20 mouse cellular contexts compared by ENCODE assay signal in genomic region chr5:38791116-38791515, GRCm38 (mm10).
A peak's percentile ranks its signal among the peaks of the same experiment; 100 is the strongest.
DNase-seq lines count a peak whose midpoint lies in the region; ATAC-seq and TF ChIP-seq lines count a peak whose summit lies in the region.
"Had no signal": no experiment of that assay in that cellular context is flagged by ENCODE, and none has a peak within 500 bp of the region (broad histone marks: within the 10 kb centered on the region; RNA-seq: fewer than 3 reads in every experiment).

No protein-coding gene starts in this region.

- ATAC-seq in midbrain, postnatal 0 days (ENCODE audit: low FRiP score) = no peak
- no peak for ATAC-seq in midbrain, embryonic 15.5 days (replicated peaks)
- ATAC-seq: forebrain, embryonic 13.5 days; forebrain, postnatal 0 days; intestine, embryonic 15.5 days had no signal

- H3K4me1 ChIP-seq in midbrain, postnatal 0 days (ENCODE audit: insufficient read depth, low read length) = peaks cover 7% of the 10 kb centered on the region; the same call in 1 of the 2 replicates
- peaks cover 20% of the 10 kb centered on the region for H3K4me1 ChIP-seq in midbrain, embryonic 15.5 days
- no peaks in the 10 kb centered on the region for H3K4me1 ChIP-seq in lung, adult 2 months (ENCODE audit: control insufficient read depth, insufficient read depth, low read length)
- H3K4me1 ChIP-seq: intestine, embryonic 15.5 days had no signal

- no peak overlapping the region for H3K9ac ChIP-seq in midbrain, postnatal 0 days (replicated peaks; ENCODE audit: low read length, poor library complexity, severe bottlenecking)
- no peak overlapping the region for H3K9ac ChIP-seq in midbrain, embryonic 15.5 days
- H3K9ac ChIP-seq: forebrain, embryonic 13.5 days; forebrain, postnatal 0 days; hindbrain, embryonic 13.5 days; intestine, embryonic 15.5 days had no signal

- no peak overlapping the region for H3K27ac ChIP-seq in midbrain, postnatal 0 days (ENCODE audit: low read depth, low read length)
- no peak overlapping the region for H3K27ac ChIP-seq in midbrain, embryonic 15.5 days
- H3K27ac ChIP-seq: embryonic facial prominence, embryonic 10.5 days; forebrain, embryonic 13.5 days; gastrocnemius, adult 2 months; hindbrain, embryonic 13.5 days; intestine, embryonic 15.5 days had no signal

- WGBS in midbrain, postnatal 0 days = 72% methylated on average over 2 of the region's 2 CpGs
- 76% methylated on average over 2 of the region's 2 CpGs for WGBS in midbrain, embryonic 15.5 days
- WGBS in lung, adult 2 months = 78% methylated on average over 2 of the region's 2 CpGs

- no peaks in the 10 kb centered on the region for H3K9me3 ChIP-seq in midbrain, postnatal 0 days (ENCODE audit: low read length)
- H3K9me3 ChIP-seq in midbrain, embryonic 15.5 days = no peaks in the 10 kb centered on the region
- H3K9me3 ChIP-seq: embryonic facial prominence, embryonic 10.5 days; forebrain, embryonic 13.5 days; hindbrain, embryonic 13.5 days; intestine, embryonic 15.5 days had no signal

- TF ChIP-seq POLR2A in lung, adult 2 months (IDR thresholded peaks at IDR 0.05; ENCODE audit: borderline replicate concordance, extremely low read depth, low read depth, low read length) = no peak

- H3K4me3 ChIP-seq in midbrain, postnatal 0 days (ENCODE audit: low read depth, low read length) = no peak overlapping the region
- H3K4me3 ChIP-seq in midbrain, embryonic 15.5 days = no peak overlapping the region
- H3K4me3 ChIP-seq in lung, adult 2 months (replicated peaks; ENCODE audit: extremely low read depth, low read depth, low read length) = no peak overlapping the region
- H3K4me3 ChIP-seq: embryonic facial prominence, embryonic 10.5 days; forebrain, embryonic 13.5 days; gastrocnemius, adult 2 months; hindbrain, embryonic 13.5 days; intestine, embryonic 15.5 days had no signal

- H3K36me3 ChIP-seq in midbrain, postnatal 0 days (ENCODE audit: insufficient read depth, low read length) = no peaks in the 10 kb centered on the region
- H3K36me3 ChIP-seq in midbrain, embryonic 15.5 days (replicated peaks) = no peaks in the 10 kb centered on the region
- H3K36me3 ChIP-seq: embryonic facial prominence, embryonic 10.5 days; hindbrain, embryonic 13.5 days; intestine, embryonic 15.5 days had no signal

- DNase-seq in midbrain, postnatal 0 days (ENCODE audit: low spot score) = peak; percentile 22
- DNase-seq in cerebellum, adult 18-20 months = peak; percentile 61 to 81
- DNase-seq in cerebellum, adult 9-11 months = peak; percentile 78
- DNase-seq in cerebellum, postnatal 36 days = peak; percentile 43 to 57
- DNase-seq in gastrocnemius, postnatal 4 days (ENCODE audit: low spot score in 2 of 2) = no peak
- DNase-seq in layer of hippocampus, postnatal 14 days (ENCODE audit: low spot score in 2 of 2) = no peak
- DNase-seq in lung, adult 2 months = no peak
- DNase-seq: adrenal gland, adult 2 months; forebrain, postnatal 0 days; gastrocnemius, adult 2 months; gastrocnemius, postnatal 25 days; heart, adult 11 months; heart, postnatal 10 days; heart, postnatal 4 days; kidney, adult 18-20 months had no signal

- no peak for TF ChIP-seq CTCF in midbrain, postnatal 0 days (IDR thresholded peaks at IDR 0.05)
- no peak for TF ChIP-seq CTCF in lung, adult 2 months (IDR thresholded peaks at IDR 0.05; ENCODE audit: insufficient read depth, low read length)

- no peaks in the 10 kb centered on the region for H3K27me3 ChIP-seq in midbrain, postnatal 0 days (ENCODE audit: insufficient read depth, low read length)
- H3K27me3 ChIP-seq in midbrain, embryonic 15.5 days (replicated peaks) = no peaks in the 10 kb centered on the region
- H3K27me3 ChIP-seq: forebrain, embryonic 13.5 days; hindbrain, embryonic 13.5 days; intestine, embryonic 15.5 days had no signal

- no peak overlapping the region for H3K4me2 ChIP-seq in midbrain, postnatal 0 days (ENCODE audit: low read depth, low read length, poor library complexity, severe bottlenecking)
- H3K4me2 ChIP-seq in midbrain, embryonic 15.5 days = no peak overlapping the region
- H3K4me2 ChIP-seq: forebrain, embryonic 13.5 days; hindbrain, embryonic 13.5 days; intestine, embryonic 15.5 days had no signal

Comparison
In these comparisons a context has a peak if more than half of its experiments do, and no peak if none do; other contexts are left out.
1. DNase-seq: peak in midbrain, postnatal 0 days (single experiment), cerebellum, adult 18-20 months (2 of 2), cerebellum, adult 9-11 months (single experiment) and cerebellum, postnatal 36 days (2 of 2); none in gastrocnemius, postnatal 4 days (0 of 2), layer of hippocampus, postnatal 14 days (0 of 2) and lung, adult 2 months (single experiment).